8 mouse cellular contexts compared by ENCODE assay signal in the genomic region with DNA sequence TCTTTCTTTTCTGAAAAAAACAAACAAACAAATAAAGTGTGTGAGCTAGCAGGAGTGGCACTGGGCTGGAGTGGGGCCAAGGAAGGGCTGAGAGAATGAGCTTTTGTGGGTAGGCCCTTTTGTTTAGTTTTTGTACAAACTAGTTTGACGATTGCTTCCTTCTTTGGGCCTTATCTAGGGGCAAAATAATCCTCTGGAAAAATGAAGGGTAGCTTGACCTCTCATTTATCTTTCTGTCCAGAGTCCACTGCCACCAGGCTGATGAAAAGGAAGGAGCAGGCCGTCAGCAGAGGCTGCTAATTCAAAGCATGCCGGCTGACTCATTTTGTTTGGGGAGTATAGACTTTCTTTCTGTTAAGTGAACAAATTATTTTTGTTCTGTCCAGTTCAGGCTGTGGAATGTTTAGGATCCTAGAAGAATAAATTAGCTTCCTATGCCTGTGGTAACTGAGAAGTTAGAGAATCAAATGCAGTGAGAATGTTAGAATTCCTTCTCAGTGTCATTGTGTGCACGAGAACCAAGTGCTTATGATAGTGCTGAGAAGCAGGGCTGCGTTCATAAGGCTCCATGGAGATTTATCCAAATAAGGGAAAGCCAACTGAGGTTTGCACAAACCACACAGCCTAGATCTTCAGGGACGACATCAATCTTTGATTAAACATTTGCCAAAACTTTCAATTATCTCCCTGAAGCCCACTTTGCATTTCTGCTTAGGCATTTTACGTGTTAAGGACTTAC.
DNase-seq lines count a peak whose midpoint lies in the region; ATAC-seq lines count a peak whose summit lies in the region.

No protein-coding gene starts in this region.

- ATAC-seq in hindbrain, embryonic 16.5 days: peak; percentile 24; the same call in 1 of the 2 replicates
- no peak for ATAC-seq in megakaryocyte, adult 5-6 weeks (ENCODE audit: poor library complexity, severe bottlenecking)
- no peak for ATAC-seq in erythroblast, adult 5-6 weeks (replicated peaks; ENCODE audit: low FRiP score, poor library complexity, severe bottlenecking)

- no peak overlapping the region for H3K4me2 ChIP-seq in hindbrain, embryonic 16.5 days (ENCODE audit: low read length)

- no peaks in the 10 kb centered on the region for H3K9me3 ChIP-seq in embryonic facial prominence, embryonic 10.5 days
- no peaks in the 10 kb centered on the region for H3K9me3 ChIP-seq in hindbrain, embryonic 16.5 days (ENCODE audit: control insufficient read depth, low read length)

- peak overlapping the region; percentile 77 for H3K27ac ChIP-seq in embryonic facial prominence, embryonic 10.5 days (replicated peaks)
- H3K27ac ChIP-seq in hindbrain, embryonic 16.5 days (ENCODE audit: low read depth, low read length): no peak overlapping the region

- intact Hi-C loops in gastrocnemius, postnatal 14 days (cut with DNase I; ENCODE audit: low total_unique reads): no loop called here

- no peak overlapping the region for H3K9ac ChIP-seq in hindbrain, embryonic 16.5 days (ENCODE audit: low read depth, low read length)

- H3K36me3 ChIP-seq in embryonic facial prominence, embryonic 10.5 days (replicated peaks): no peaks in the 10 kb centered on the region
- no peaks in the 10 kb centered on the region for H3K36me3 ChIP-seq in hindbrain, embryonic 16.5 days (ENCODE audit: control insufficient read depth, insufficient read depth, low read length)

- H3K27me3 ChIP-seq in embryonic facial prominence, embryonic 10.5 days (replicated peaks; ENCODE audit: low read depth, poor library complexity, severe bottlenecking): no peaks in the 10 kb centered on the region
- H3K27me3 ChIP-seq in hindbrain, embryonic 16.5 days (replicated peaks; ENCODE audit: control insufficient read depth, insufficient read depth, low read length): no peaks in the 10 kb centered on the region; the same call in 1 of the 2 replicates

- peaks cover 14% of the 10 kb centered on the region for H3K4me1 ChIP-seq in embryonic facial prominence, embryonic 10.5 days
- peaks cover 3% of the 10 kb centered on the region; the same call in 1 of the 2 replicates for H3K4me1 ChIP-seq in hindbrain, embryonic 16.5 days (ENCODE audit: control insufficient read depth, insufficient read depth, low read depth, low read length)

- WGBS in embryonic facial prominence, embryonic 10.5 days: 20% methylated on average over 7 of the region's 7 CpGs
- WGBS in hindbrain, embryonic 16.5 days: 16% methylated on average over 7 of the region's 7 CpGs

- peak; percentile 6 for DNase-seq in kidney, adult 9 months
- DNase-seq in kidney, adult 18-20 months: no peak
- peak; percentile 44 for DNase-seq in embryonic facial prominence, embryonic 10.5 days (ENCODE audit: low spot score)
- DNase-seq in mesoderm, embryonic 11.5 days (ENCODE audit: low read depth, low spot score): peak; percentile 53
- no peak for DNase-seq in gastrocnemius, postnatal 14 days

- no peak overlapping the region for H3K4me3 ChIP-seq in embryonic facial prominence, embryonic 10.5 days
- H3K4me3 ChIP-seq in hindbrain, embryonic 16.5 days (ENCODE audit: low read length): no peak overlapping the region

Comparison
In these comparisons a context has a peak if more than half of its experiments do, and no peak if none do; other contexts are left out.
1. DNase-seq: peak in kidney, adult 9 months (single experiment), embryonic facial prominence, embryonic 10.5 days (single experiment) and mesoderm, embryonic 11.5 days (single experiment); none in kidney, adult 18-20 months (single experiment) and gastrocnemius, postnatal 14 days (single experiment).